Mouse (Mus musculus): ENCODE measurements at regions not wholly inside any gene's neighbourhood (a gene's known extent, or its start where the extent isn't known, plus 50 kb on each side); places are given as distances from the start of the nearest gene placed in this dataset.
"Not testable (repeated sequence)": the region's sequence is repeated elsewhere in the genome, so short reads cannot be mapped to it uniquely, and the experiment has no call there.

- H3K9me3 ChIP-seq; H3K36me3 ChIP-seq (replicated peaks); H3K27ac ChIP-seq; H3K4me3 ChIP-seq; DNase-seq (ENCODE audit: extremely low spot score, low spot score); H3K27me3 ChIP-seq (ENCODE audit: poor library complexity, severe bottlenecking); H3K4me1 ChIP-seq: not testable (repeated sequence)
These were observed 193.9 kb upstream of the Kcnmb2 start for GRCm38 (mm10) chr3:31708367-31708766.

- no peak overlapping the region for H3K4me3 ChIP-seq
- no peaks in the 10 kb centered on the region for H3K27me3 ChIP-seq (ENCODE audit: poor library complexity, severe bottlenecking)
- H3K27ac ChIP-seq = no peak overlapping the region
- H3K4me1 ChIP-seq = no peaks in the 10 kb centered on the region
- H3K9me3 ChIP-seq = no peaks in the 10 kb centered on the region
- DNase-seq (ENCODE audit: extremely low spot score, low spot score) = no peak
- WGBS = 71% methylated on average over 1 of the region's 1 CpGs
- no peaks in the 10 kb centered on the region for H3K36me3 ChIP-seq (replicated peaks)
These were observed 161.0 kb upstream of the Kcnmb2 start for GRCm38 (mm10) chr3:31741289-31741688.

GRCm38 (mm10) chr3:31755881-31756280 is 146.4 kb upstream of the Kcnmb2 start:
- Histone ChIP-seq H3K9me3 (no peaks in the 10 kb centered on the region), H3K4me3 (no peak overlapping the region), H3K4me1 (no peaks in the 10 kb centered on the region), H3K27ac (no peak overlapping the region), H3K36me3 (replicated peaks) (no peaks in the 10 kb centered on the region), H3K27me3 (ENCODE audit: poor library complexity, severe bottlenecking) (no peaks in the 10 kb centered on the region)
- 88% methylated on average over 4 of the region's 4 CpGs for WGBS
- DNase-seq (ENCODE audit: extremely low spot score, low spot score) = no peak

- H3K4me1 ChIP-seq = no peaks in the 10 kb centered on the region
- H3K9me3 ChIP-seq = no peaks in the 10 kb centered on the region
- no peaks in the 10 kb centered on the region for H3K27me3 ChIP-seq (ENCODE audit: poor library complexity, severe bottlenecking)
- H3K27ac ChIP-seq = no peak overlapping the region
- H3K36me3 ChIP-seq (replicated peaks) = no peaks in the 10 kb centered on the region
- no peak for DNase-seq (ENCODE audit: extremely low spot score, low spot score)
- 88% methylated on average over 1 of the region's 1 CpGs for WGBS
- no peak overlapping the region for H3K4me3 ChIP-seq
These were observed 133.1 kb upstream of the Kcnmb2 start for GRCm38 (mm10) chr3:31769193-31769592.

- no peaks in the 10 kb centered on the region for H3K4me1 ChIP-seq
- H3K27me3 ChIP-seq (ENCODE audit: poor library complexity, severe bottlenecking) = no peaks in the 10 kb centered on the region
- no peaks in the 10 kb centered on the region for H3K36me3 ChIP-seq (replicated peaks)
- 38% methylated on average over 4 of the region's 4 CpGs for WGBS
- H3K9me3 ChIP-seq = no peaks in the 10 kb centered on the region
- no peak overlapping the region for H3K27ac ChIP-seq
- peak; percentile 23 for DNase-seq (ENCODE audit: extremely low spot score, low spot score)
- H3K4me3 ChIP-seq = no peak overlapping the region
These were observed 111.9 kb upstream of the Kcnmb2 start for GRCm38 (mm10) chr3:31790342-31790970.

GRCm38 (mm10) chr3:31793466-31794040 is 108.8 kb upstream of the Kcnmb2 start:
- DNase-seq (ENCODE audit: extremely low spot score, low spot score) = no peak
- no peak overlapping the region for H3K4me3 ChIP-seq
- WGBS = 92% methylated on average over 8 of the region's 8 CpGs
- no peak overlapping the region for H3K27ac ChIP-seq
- no peaks in the 10 kb centered on the region for H3K27me3 ChIP-seq (ENCODE audit: poor library complexity, severe bottlenecking)
- H3K9me3 ChIP-seq = no peaks in the 10 kb centered on the region
- H3K4me1 ChIP-seq = no peaks in the 10 kb centered on the region
- no peaks in the 10 kb centered on the region for H3K36me3 ChIP-seq (replicated peaks)

GRCm38 (mm10) chr3:31796621-31797020 is 105.7 kb upstream of the Kcnmb2 start:
- Histone ChIP-seq H3K9me3 (no peaks in the 10 kb centered on the region), H3K36me3 (replicated peaks) (no peaks in the 10 kb centered on the region), H3K4me3 (no peak overlapping the region), H3K27ac (no peak overlapping the region), H3K4me1 (no peaks in the 10 kb centered on the region), H3K27me3 (ENCODE audit: poor library complexity, severe bottlenecking) (no peaks in the 10 kb centered on the region)
- no peak for DNase-seq (ENCODE audit: extremely low spot score, low spot score)
- WGBS = 89% methylated on average over 2 of the region's 2 CpGs

GRCm38 (mm10) chr3:31799192-31799591 is 103.1 kb upstream of the Kcnmb2 start:
- Histone ChIP-seq H3K4me1 (no peaks in the 10 kb centered on the region), H3K27ac (no peak overlapping the region), H3K36me3 (replicated peaks) (no peaks in the 10 kb centered on the region), H3K9me3 (no peaks in the 10 kb centered on the region), H3K4me3 (no peak overlapping the region), H3K27me3 (ENCODE audit: poor library complexity, severe bottlenecking) (no peaks in the 10 kb centered on the region)
- WGBS = 89% methylated on average over 4 of the region's 4 CpGs
- DNase-seq (ENCODE audit: extremely low spot score, low spot score) = no peak

GRCm38 (mm10) chr3:31804038-31804437 is 98.3 kb upstream of the Kcnmb2 start:
- no peak for DNase-seq (ENCODE audit: extremely low spot score, low spot score)
- no peak overlapping the region for H3K4me3 ChIP-seq
- no peaks in the 10 kb centered on the region for H3K4me1 ChIP-seq
- 78% methylated on average over 5 of the region's 5 CpGs for WGBS
- H3K27me3 ChIP-seq (ENCODE audit: poor library complexity, severe bottlenecking) = no peaks in the 10 kb centered on the region
- H3K27ac ChIP-seq = no peak overlapping the region
- H3K36me3 ChIP-seq (replicated peaks) = no peaks in the 10 kb centered on the region
- H3K9me3 ChIP-seq = no peaks in the 10 kb centered on the region

GRCm38 (mm10) chr3:31807741-31808140 is 94.6 kb upstream of the Kcnmb2 start:
- Histone ChIP-seq H3K27me3 (ENCODE audit: poor library complexity, severe bottlenecking) (no peaks in the 10 kb centered on the region), H3K9me3 (no peaks in the 10 kb centered on the region), H3K4me3 (no peak overlapping the region), H3K4me1 (no peaks in the 10 kb centered on the region), H3K27ac (no peak overlapping the region), H3K36me3 (replicated peaks) (no peaks in the 10 kb centered on the region)
- DNase-seq (ENCODE audit: extremely low spot score, low spot score) = no peak
- 81% methylated on average over 2 of the region's 2 CpGs for WGBS

GRCm38 (mm10) chr3:31809131-31809530 is 93.2 kb upstream of the Kcnmb2 start:
- not testable (repeated sequence) for H3K9me3 ChIP-seq; DNase-seq (ENCODE audit: extremely low spot score, low spot score); H3K4me3 ChIP-seq; H3K27ac ChIP-seq; H3K4me1 ChIP-seq; H3K27me3 ChIP-seq (ENCODE audit: poor library complexity, severe bottlenecking); H3K36me3 ChIP-seq (replicated peaks)
- WGBS = 96% methylated on average over 13 of the region's 13 CpGs

- Histone ChIP-seq H3K27ac (no peak overlapping the region), H3K4me3 (no peak overlapping the region), H3K4me1 (no peaks in the 10 kb centered on the region), H3K27me3 (ENCODE audit: poor library complexity, severe bottlenecking) (no peaks in the 10 kb centered on the region), H3K36me3 (replicated peaks) (no peaks in the 10 kb centered on the region), H3K9me3 (no peaks in the 10 kb centered on the region; the same call in 1 of the 2 replicates)
- DNase-seq (ENCODE audit: extremely low spot score, low spot score) = no peak
- WGBS = 83% methylated on average over 4 of the region's 4 CpGs
These were observed 91.1 kb upstream of the Kcnmb2 start for GRCm38 (mm10) chr3:31811232-31811631.

GRCm38 (mm10) chr3:31831913-31832312 is 70.4 kb upstream of the Kcnmb2 start:
- no peak for DNase-seq (ENCODE audit: extremely low spot score, low spot score)
- WGBS = 78% methylated on average over 1 of the region's 1 CpGs
- H3K27me3 ChIP-seq (ENCODE audit: poor library complexity, severe bottlenecking) = no peaks in the 10 kb centered on the region
- H3K36me3 ChIP-seq (replicated peaks) = no peaks in the 10 kb centered on the region
- no peaks in the 10 kb centered on the region for H3K9me3 ChIP-seq
- no peak overlapping the region for H3K4me3 ChIP-seq
- H3K4me1 ChIP-seq = no peaks in the 10 kb centered on the region
- no peak overlapping the region for H3K27ac ChIP-seq

- 90% methylated on average over 1 of the region's 1 CpGs for WGBS
- Histone ChIP-seq H3K27me3 (ENCODE audit: poor library complexity, severe bottlenecking) (no peaks in the 10 kb centered on the region), H3K4me1 (no peaks in the 10 kb centered on the region), H3K36me3 (replicated peaks) (no peaks in the 10 kb centered on the region), H3K4me3 (no peak overlapping the region), H3K27ac (no peak overlapping the region), H3K9me3 (no peaks in the 10 kb centered on the region)
- DNase-seq (ENCODE audit: extremely low spot score, low spot score) = no peak
These were observed 61.1 kb upstream of the Kcnmb2 start for GRCm38 (mm10) chr3:31841253-31841652.
